Mouse (Mus musculus) spleen, postnatal 10 days (tissue): ENCODE data around the gene Rimklb.
A peak's percentile ranks its signal among the peaks of the same experiment; 100 is the strongest.
"Not testable (repeated sequence)": the region's sequence is repeated elsewhere in the genome, so short reads cannot be mapped to it uniquely, and the experiment has no call there.

Experiments used
- DNase-seq, 2 experiments: peaks; one replicate each; pipeline ENCODE4 v3.0.0; 2021 to 2022; ENCODE audit warnings: low spot score in 2 of 2

The Rimklb gene

DNA sequence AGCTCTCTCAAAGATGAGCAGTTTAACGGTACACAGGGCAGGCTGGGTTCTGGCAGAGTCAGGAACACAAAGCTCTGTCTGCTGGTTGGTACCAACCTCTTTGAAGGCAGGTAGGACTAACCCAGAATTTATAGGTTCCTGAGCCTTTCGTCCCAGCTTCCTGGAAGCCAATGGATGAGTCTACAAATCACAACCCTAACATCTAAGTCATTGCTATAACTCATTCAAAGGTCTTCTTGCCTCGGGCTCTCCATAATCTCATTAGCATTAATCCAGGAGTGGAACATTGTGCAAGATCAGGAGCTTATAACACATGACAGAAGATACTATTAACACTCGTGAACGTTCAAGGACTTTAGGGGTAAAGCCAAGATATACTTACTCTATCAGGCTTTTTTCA, at the start of gene Rimklb:
Rimklb (minus strand) TSS at position 101 of the 400 bp plus-strand sequence.
- DNase-seq, result no peak

GRCm38 (mm10) chr6:122545948-122546347, 47.4 kb upstream of the Rimklb start:
- no peak for DNase-seq

GRCm38 (mm10) chr6:122545289-122545882, 46.8 kb upstream of the Rimklb start:
- no peak for DNase-seq

DNA sequence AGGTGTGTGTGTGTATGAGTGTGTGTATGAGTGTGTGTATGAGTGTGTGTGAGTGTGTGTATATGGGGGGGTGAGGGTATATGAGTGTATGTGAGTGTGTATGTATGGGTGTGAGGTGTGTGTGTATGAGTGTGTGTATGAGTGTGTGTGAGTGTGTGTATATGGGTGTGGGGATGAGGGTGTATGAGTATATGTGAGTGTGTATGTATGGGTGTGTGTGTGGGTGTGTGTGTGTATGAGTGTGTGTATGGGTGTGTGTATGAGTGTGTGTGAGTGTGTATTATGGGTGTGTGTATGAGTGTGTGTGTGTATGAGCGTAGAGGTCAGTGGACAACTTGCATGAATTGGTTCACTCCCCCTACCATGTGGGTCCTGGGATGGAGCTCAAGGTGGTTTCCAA, 46.1 kb upstream of the Rimklb start:
- DNase-seq, result no peak

- DNase-seq, result no peak
Observed at GRCm38 (mm10) chr6:122543574-122543973, 45.0 kb upstream of the Rimklb start.

DNA sequence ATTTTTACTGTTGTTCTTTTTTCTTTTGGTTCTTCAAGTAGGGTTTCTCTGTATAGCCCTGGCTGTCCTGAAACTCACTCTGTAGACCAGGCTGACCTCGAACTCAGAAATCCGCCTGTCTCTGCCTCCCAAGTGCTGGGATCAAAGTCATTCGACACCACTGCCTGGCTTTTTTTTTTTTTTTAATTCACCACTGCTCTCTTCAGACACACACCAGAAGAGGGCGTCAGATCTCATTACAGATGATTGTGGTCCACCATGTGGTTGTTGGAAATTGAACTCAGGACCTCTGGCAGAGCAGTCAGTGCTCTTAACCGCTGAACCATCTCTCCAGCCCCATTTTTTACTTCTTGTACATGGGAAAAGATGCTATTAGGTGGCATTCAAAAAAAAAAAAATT, 43.9 kb upstream of the Rimklb start:
- not testable (repeated sequence) for DNase-seq

- no peak for DNase-seq
Observed at GRCm38 (mm10) chr6:122539564-122539963, 41.0 kb upstream of the Rimklb start.

GRCm38 (mm10) chr6:122534032-122534431, 35.5 kb upstream of the Rimklb start:
- no peak for DNase-seq

GRCm38 (mm10) chr6:122532883-122533302, 34.3 kb upstream of the Rimklb start:
- DNase-seq, result peak in 1 of 2 experiments; percentile 31

- no peak for DNase-seq
Observed at GRCm38 (mm10) chr6:122531466-122532174, 33.1 kb upstream of the Rimklb start.

DNA sequence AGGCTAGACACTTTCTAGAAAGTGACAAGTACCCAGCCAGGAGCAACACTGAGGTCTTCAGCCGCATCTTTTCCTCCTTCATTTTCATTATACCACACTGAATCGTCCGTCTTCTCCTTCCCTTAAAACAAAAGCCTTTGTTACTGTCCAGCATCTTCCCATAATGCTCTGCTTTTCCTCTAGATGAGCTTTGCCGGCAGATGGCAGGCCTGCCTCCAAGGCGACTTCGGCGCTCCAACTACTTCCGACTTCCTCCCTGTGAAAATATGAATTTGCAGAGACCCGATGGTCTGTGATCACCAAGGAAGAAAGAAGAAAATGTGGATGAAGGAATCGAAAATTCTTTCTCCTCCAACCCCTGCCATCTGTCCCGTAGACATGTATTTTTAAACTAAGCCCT, 29.6 kb upstream of the Rimklb start:
- no peak for DNase-seq

DNA sequence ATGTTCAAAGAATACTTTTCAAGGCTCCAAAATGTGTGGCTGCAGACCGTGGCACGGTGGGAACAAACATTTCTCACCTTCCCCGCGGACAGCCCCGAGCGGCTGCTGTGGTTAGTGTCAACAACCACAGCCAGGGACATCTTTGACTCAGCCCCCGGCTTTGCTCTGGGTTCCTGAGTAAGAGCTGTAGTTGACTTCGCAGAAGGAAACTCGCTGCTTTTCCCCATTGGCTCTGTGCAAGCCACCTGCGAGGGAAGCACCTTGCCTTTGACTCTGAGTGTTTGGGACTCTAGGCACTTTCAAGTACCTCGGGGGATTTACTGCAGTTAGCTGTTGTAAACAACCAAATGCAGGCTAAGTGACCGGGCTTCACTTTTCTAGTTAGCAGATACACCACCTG, 29.0 kb upstream of the Rimklb start:
- no peak for DNase-seq

DNA sequence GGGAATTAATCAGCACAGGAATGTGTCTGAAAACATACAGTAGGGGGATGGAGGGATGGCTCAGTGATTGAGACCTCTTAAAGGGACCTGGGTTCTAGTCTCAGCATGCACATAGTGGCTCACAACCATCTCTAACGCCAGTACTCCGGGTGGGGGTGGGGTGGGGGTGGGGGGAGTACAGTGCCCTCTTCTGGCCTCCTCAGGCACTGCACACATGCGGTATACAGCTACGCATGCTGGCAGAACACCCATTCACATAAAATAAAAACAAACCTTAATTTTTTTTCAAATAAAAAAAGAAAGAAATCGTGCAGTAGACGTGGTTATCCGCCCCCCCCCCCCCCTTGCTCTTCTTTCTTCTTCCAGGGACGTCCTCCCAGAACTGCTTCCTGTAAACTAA, 24.7 kb upstream of the Rimklb start:
- DNase-seq, result no peak

- DNase-seq, result no peak
Observed at GRCm38 (mm10) chr6:122522595-122522994, 24.0 kb upstream of the Rimklb start.

- DNase-seq, result no peak
Observed at GRCm38 (mm10) chr6:122519384-122519783, 20.8 kb upstream of the Rimklb start.

GRCm38 (mm10) chr6:122517668-122518067, 19.1 kb upstream of the Rimklb start:
- no peak for DNase-seq

GRCm38 (mm10) chr6:122515762-122516161, 17.2 kb upstream of the Rimklb start:
- not testable (repeated sequence) for DNase-seq

DNA sequence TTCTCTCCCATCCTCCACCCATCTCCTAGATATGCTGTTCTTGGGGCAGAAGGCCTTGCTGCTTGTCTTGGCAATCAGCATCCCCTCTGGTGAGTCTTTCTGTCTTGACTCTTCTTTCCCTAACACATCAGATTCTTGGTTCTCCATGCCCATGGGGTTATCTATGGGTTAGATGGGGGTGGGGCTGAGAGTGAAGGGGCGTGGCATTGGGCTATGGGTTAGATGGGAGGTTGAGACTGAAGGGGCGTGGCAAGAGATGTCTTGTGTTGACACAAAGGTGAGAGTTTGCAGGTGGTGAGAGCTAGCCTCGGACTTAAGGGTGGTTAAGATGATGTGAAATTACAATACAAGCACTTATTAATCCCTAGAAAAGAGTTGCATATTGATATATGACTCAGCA, 15.8 kb upstream of the Rimklb start:
- no peak for DNase-seq

DNA sequence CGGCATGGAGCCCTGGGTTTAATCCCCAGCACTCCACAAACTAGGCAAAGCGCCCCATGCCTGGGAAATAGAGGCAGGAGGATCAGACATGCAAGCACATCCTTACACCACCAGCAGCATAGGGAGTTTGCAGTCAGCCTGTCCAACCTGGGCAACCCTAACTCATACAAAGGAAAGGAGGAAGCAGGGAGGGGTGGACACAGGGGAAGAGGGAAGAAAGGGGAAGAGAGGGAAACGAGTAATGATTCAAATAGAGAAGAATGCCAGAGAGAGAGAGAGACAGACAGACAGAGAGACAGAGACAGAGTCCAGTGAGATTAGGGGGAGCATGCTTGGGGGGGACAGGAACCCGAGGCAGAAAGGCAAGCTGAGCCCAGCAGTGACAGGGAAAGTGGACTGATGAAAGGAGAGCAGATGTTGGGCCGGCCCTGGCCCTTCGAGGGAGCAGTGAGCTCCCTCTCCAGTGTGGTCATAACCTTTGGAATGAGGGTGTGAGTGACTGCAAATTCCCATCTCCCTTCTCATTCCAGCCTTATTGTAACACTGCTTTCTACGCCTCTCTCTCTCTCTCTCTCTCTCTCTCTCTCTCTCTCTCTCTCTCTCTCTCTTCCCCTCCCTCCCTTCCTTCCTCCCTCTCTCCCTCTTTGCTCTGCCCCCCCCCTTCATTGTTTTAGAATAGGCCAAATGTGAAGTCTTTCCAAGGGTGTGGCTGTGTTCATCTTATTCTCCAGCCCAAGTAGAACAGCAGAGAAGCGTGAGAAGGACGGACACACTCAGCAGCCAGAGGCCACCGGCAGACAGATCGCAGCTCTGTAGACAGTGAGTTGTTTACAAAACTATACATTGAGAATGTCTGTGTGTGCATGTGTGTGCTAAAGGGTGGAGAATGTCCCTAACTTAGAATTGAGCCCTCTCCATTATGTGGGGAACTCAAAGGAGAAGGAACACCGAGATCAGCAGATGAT, 14.6 kb upstream of the Rimklb start:
- no peak for DNase-seq

GRCm38 (mm10) chr6:122508494-122508893, 9.9 kb upstream of the Rimklb start:
- DNase-seq, result no peak

DNA sequence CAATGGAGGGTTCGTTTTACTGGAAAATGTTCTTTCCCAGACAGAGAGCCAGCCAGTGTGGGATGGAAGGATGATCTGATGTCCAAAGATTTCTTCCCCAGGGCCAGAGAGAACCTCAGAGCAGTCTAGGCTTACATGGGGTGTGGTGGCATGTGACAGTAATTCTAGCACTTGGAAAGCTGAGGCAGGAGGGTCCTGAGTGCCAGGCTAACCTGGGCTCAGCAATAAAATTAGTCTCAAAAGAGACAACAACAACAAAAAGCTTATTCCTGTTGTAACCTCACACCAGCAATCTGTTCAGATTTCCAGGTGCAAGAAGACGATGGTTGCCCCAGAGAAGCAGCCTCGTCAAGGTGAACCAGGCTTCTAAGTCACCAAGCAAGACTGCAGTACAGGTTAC, 7.0 kb upstream of the Rimklb start, which contains the start of gene Mfap5:
Mfap5 (plus strand) TSS at position 301 of the 400 bp plus-strand sequence.
- no peak for DNase-seq

GRCm38 (mm10) chr6:122505041-122505440, 6.5 kb upstream of the Rimklb start:
- no peak for DNase-seq
